Mouse (Mus musculus) neutrophil, adult 65 days (primary cell): ENCODE data around the gene Tiprl. TPM values are rescaled to one million over a fixed set of nuclear protein-coding genes. Genes with fewer than 3 reads are reported as not detected.

Source experiments
- total RNA-seq: library from RNA; stranded (reverse); gene quantifications from 2 replicates; pipeline ENCODE4 v1.2.4, GENCODE M21; 2023

Gene Tiprl
- 38.7 and 45.0 TPM in 2 replicates for total RNA-seq

DNA sequence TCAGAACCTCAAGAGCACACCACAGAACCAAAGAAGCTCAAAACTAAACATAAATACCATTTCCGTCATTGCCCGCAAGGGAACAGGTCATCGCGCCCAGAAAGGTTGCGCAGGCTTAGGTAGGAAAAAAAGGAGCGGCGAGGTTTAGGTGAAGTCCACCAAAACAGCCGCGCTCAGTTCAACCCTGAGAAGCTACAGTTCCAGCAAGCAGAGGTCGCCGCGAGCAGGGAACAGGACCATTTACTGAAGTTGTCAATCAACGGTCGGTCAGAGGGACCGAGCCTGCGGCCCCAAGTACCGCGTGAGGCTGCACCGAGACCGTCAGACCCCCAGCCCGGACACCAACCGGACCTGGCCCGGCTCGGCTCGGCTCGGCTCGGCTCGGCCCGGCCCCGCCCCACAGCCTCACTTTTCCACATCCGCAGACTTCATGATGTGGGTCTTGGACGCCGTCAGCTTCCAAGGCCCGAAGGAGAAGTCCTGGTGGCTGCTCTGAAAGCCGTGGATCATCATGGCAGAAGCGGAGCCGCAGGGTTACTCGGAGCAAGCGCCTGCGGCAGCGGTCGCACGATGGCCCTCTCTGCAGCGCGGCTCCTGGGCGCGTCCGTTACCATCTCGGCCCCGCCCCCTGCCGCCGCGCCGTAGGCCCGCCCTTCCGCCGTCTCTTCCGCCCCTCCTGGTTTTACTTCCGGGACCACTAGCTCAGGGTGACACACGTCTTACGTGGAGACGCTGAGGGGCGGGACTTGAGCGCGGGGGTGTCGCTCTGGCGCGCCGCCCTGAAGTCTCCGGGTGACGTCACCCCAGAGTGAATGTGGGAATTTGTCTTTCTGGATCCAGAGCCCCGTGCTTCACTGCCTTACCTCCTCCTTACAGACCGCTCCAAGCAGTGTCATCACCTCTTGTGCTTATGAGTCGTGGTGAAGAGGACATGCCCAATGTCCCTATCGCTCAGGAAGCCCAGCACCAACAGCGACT, at the start of gene Tiprl:
TSS of gene Tiprl (minus strand) at position 676 of the 978 bp plus-strand sequence.

DNA sequence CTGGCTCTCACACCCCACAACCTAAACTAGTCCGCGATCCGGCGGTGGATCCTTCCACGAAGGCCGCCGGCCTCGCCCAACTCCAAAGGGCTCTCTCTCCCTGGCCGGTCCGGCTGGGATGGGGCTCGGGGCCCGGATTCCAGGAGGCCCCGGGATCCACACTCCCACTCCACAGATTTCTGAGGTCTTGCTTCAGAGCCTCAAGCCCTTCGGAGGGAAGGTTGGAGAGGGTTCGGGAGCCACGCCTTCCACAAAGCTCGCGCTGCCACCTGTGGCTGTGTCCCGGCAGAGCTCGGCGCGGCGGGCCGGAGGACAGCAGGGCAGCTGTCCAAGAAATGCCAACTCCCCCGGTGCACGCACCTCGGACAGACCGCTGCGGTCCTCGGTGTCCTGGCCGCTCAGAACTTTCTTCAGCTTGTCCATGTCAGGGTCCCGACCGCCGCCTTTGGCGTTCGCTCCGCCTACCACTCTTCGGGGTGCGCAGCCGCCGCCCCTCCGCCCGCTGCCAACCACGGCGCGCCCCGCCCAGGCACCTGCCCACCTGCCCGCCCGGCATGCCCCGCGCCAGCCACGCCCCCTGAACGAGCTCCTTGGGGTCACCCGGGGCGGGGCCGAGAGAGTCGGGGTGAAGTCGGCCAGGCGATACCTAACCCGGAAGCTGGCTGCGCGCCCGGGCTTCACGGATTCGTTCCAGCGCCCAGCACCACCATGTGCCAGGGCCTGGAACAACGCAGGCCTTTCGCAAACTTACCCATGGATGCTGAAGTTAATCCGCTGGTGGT, 42.7 kb downstream of the Tiprl start, which contains the start of gene Sft2d2:
TSS of gene Sft2d2 (minus strand) at position 559 of the 782 bp plus-strand sequence.

Other genes starting within 250 kb of the Tiprl start
- gene Tbx19, start 76.2 kb downstream of the Tiprl start, total RNA-seq, result 0.51 and 0.64 TPM in 2 replicates
- 48.4 and 58.3 TPM in 2 replicates for gene Sft2d2, start 42.6 kb downstream of the Tiprl start, total RNA-seq
- not detected in 2 replicates for gene Gpr161, start 58.8 kb upstream of the Tiprl start, total RNA-seq
- gene Dcaf6, start 223.5 kb upstream of the Tiprl start, total RNA-seq, result 29.2 and 47.4 TPM in 2 replicates
- 69.5 and 74.3 TPM in 2 replicates for gene Mpc2, start 223.6 kb upstream of the Tiprl start, total RNA-seq
- 0.25 and 1.4 TPM in 2 replicates for gene Adcy10, start 248.2 kb upstream of the Tiprl start, total RNA-seq